Mouse (Mus musculus) hindbrain, embryonic 13.5 days (tissue): ENCODE results near the gene Slc12a9. TPM values are rescaled to one million over a fixed set of nuclear protein-coding genes. Genes with fewer than 3 reads are reported as not detected.
A peak's percentile ranks its signal among the peaks of the same experiment; 100 is the strongest.
"Not testable (repeated sequence)": the region's sequence is repeated elsewhere in the genome, so short reads cannot be mapped to it uniquely, and the experiment has no call there.

Source experiments
- ATAC-seq: fragments of 200-750 bp; cut with Nextera tagmentation; 2 replicates; pipeline ENCODE4 v1.8.0; 2017; ENCODE audit warnings: moderate TSS enrichment; ENCODE audit not compliant: low FRiP score
- H3K27ac ChIP-seq: fragments of 300-500 bp; sonication (generic); 2 replicates; pipeline ENCODE4 v1.5.1; 2015; ENCODE audit warnings: inconsistent platforms, mild to moderate bottlenecking, moderate library complexity
- H3K27me3 ChIP-seq: fragments of 300-500 bp; sonication (generic); 2 replicates; pipeline ENCODE4 v1.6.1; 2015; ENCODE audit warnings: mild to moderate bottlenecking, inconsistent platforms
- H3K36me3 ChIP-seq: fragments of 300-500 bp; sonication (generic); 2 replicates; pipeline ENCODE4 v1.6.1; 2015; ENCODE audit warnings: mild to moderate bottlenecking, inconsistent platforms
- H3K4me1 ChIP-seq: fragments of 300-500 bp; sonication (generic); replicated peaks from 2 replicates; pipeline ENCODE4 v1.6.1; 2015; ENCODE audit warnings: inconsistent platforms
- H3K4me2 ChIP-seq: fragments of 300-500 bp; sonication (generic); 2 replicates; pipeline ENCODE4 v1.6.1; 2015; ENCODE audit warnings: inconsistent platforms, mild to moderate bottlenecking, moderate library complexity
- H3K4me3 ChIP-seq: fragments of 300-500 bp; sonication (generic); 2 replicates; pipeline ENCODE4 v1.5.1; 2015; ENCODE audit warnings: mild to moderate bottlenecking, inconsistent platforms
- H3K9ac ChIP-seq: fragments of 300-500 bp; sonication (generic); 2 replicates; pipeline ENCODE4 v1.6.1; 2015; ENCODE audit warnings: mild to moderate bottlenecking, inconsistent platforms
- H3K9me3 ChIP-seq: fragments of 300-500 bp; sonication (generic); 2 replicates; pipeline ENCODE4 v1.6.1; 2016; ENCODE audit warnings: inconsistent platforms
- WGBS: fragments of 180-500 bp; shearing (Covaris S2); methylation state at CpG from one replicate; pipeline ENCODE4 v1.1.7; 2015; 5-methylcytosine and 5-hydroxymethylcytosine counted together
- polyA plus RNA-seq: library from polyadenylated mRNA; unstranded; fragments of >200 nt; fragmentation: Nextera tagmentation; extraction: Ambion mirVana; gene quantifications from 2 replicates; pipeline ENCODE4 v1.2.1, GENCODE M21; 2015

Gene Slc12a9
- polyA plus RNA-seq, 1 experiment from 2014 or later = 25.8 TPM

GRCm38 (mm10) chr5:137290677-137291076, 42.7 kb downstream of the Slc12a9 start:
- peaks cover 7% of the 10 kb centered on the region for H3K36me3 ChIP-seq
- H3K9me3 ChIP-seq = no peaks in the 10 kb centered on the region
- H3K4me3 ChIP-seq = 0 out of 2 replicates have a peak overlapping the region, but pooled peaks have one; percentile 5
- H3K4me1 ChIP-seq = peaks cover 69% of the 10 kb centered on the region
- ATAC-seq = no peak
- peak overlapping the region; percentile 89; the same call in 1 of the 2 replicates for H3K4me2 ChIP-seq
- H3K9ac ChIP-seq = peak overlapping the region; percentile 51; the same call in 1 of the 2 replicates
- WGBS = 27% methylated on average over 15 of the region's 15 CpGs
- peaks cover 47% of the 10 kb centered on the region for H3K27me3 ChIP-seq
- no peak overlapping the region for H3K27ac ChIP-seq

- Histone ChIP-seq H3K9ac (peak overlapping the region; percentile 68), H3K9me3 (no peaks in the 10 kb centered on the region), H3K4me2 (peak overlapping the region; percentile 89), H3K36me3 (no peaks in the 10 kb centered on the region; the same call in 1 of the 2 replicates), H3K4me1 (peaks cover 61% of the 10 kb centered on the region), H3K27me3 (peaks cover 47% of the 10 kb centered on the region), H3K27ac (no peak overlapping the region; the same call in 1 of the 2 replicates), H3K4me3 (peak overlapping the region; percentile 49)
- WGBS = 58% methylated on average over 13 of the region's 13 CpGs
- ATAC-seq = no peak
Measured at GRCm38 (mm10) chr5:137289591-137290365, 43.6 kb downstream of the Slc12a9 start.

- Histone ChIP-seq H3K9ac (peak overlapping the region; percentile 68), H3K4me1 (peaks cover 58% of the 10 kb centered on the region), H3K36me3 (no peaks in the 10 kb centered on the region), H3K4me2 (peak overlapping the region; percentile 89), H3K27me3 (peaks cover 47% of the 10 kb centered on the region), H3K4me3 (peak overlapping the region; percentile 49), H3K27ac (no peak overlapping the region), H3K9me3 (no peaks in the 10 kb centered on the region)
- no peak for ATAC-seq
- WGBS = 2% methylated on average over 25 of the region's 25 CpGs
Measured at GRCm38 (mm10) chr5:137288999-137289470, 44.4 kb downstream of the Slc12a9 start.

- Histone ChIP-seq H3K27ac (peak overlapping the region; percentile 78), H3K9ac (peak overlapping the region; percentile 81), H3K36me3 (no peaks in the 10 kb centered on the region), H3K9me3 (no peaks in the 10 kb centered on the region), H3K27me3 (peaks cover 47% of the 10 kb centered on the region), H3K4me1 (peaks cover 49% of the 10 kb centered on the region), H3K4me3 (peak overlapping the region; percentile 49), H3K4me2 (peak overlapping the region; percentile 89)
- 0 out of 2 replicates have a peak, but pooled peaks have one; percentile 31 for ATAC-seq
- 0% methylated on average over 44 of the region's 65 CpGs for WGBS
Measured at GRCm38 (mm10) chr5:137287953-137288743, 45.2 kb downstream of the Slc12a9 start.

- no peaks in the 10 kb centered on the region for H3K9me3 ChIP-seq
- H3K4me1 ChIP-seq = peaks cover 42% of the 10 kb centered on the region
- H3K4me2 ChIP-seq = peak within 1 kb of the TSS; percentile 89
- peak; percentile 78 for ATAC-seq
- H3K27me3 ChIP-seq = peaks cover 48% of the 10 kb centered on the region
- WGBS = under 1% methylated on average over 40 of the region's 40 CpGs
- no peaks in the 10 kb centered on the region for H3K36me3 ChIP-seq
- H3K9ac ChIP-seq = peak within 1 kb of the TSS; percentile 81
- peak within 1 kb of the TSS; percentile 78 for H3K27ac ChIP-seq
- H3K4me3 ChIP-seq = peak within 1 kb of the TSS; percentile 49
Measured at GRCm38 (mm10) chr5:137287032-137287952, 46.1 kb downstream of the Slc12a9 start, which contains the start of gene Ache. Ache (plus strand) TSS chr5:137287519.

GRCm38 (mm10) chr5:137286655-137287031, 46.8 kb downstream of the Slc12a9 start:
- Histone ChIP-seq H3K4me3 (peak overlapping the region; percentile 49), H3K36me3 (no peaks in the 10 kb centered on the region), H3K4me1 (peaks cover 42% of the 10 kb centered on the region), H3K9ac (peak overlapping the region; percentile 81), H3K27ac (peak overlapping the region; percentile 78; the same call in 1 of the 2 replicates), H3K4me2 (peak overlapping the region; percentile 89), H3K27me3 (peaks cover 41% of the 10 kb centered on the region), H3K9me3 (no peaks in the 10 kb centered on the region)
- peak; percentile 83 for ATAC-seq
- under 1% methylated on average over 14 of the region's 16 CpGs for WGBS

GRCm38 (mm10) chr5:137285986-137286385, 47.4 kb downstream of the Slc12a9 start:
- 57% methylated on average over 7 of the region's 7 CpGs for WGBS
- Histone ChIP-seq H3K9me3 (no peaks in the 10 kb centered on the region), H3K27me3 (peaks cover 35% of the 10 kb centered on the region), H3K27ac (no peak overlapping the region; the same call in 1 of the 2 replicates), H3K9ac (peak overlapping the region; percentile 81), H3K4me3 (no peak overlapping the region), H3K4me1 (peaks cover 42% of the 10 kb centered on the region), H3K36me3 (no peaks in the 10 kb centered on the region), H3K4me2 (peak overlapping the region; percentile 89)
- no peak for ATAC-seq

GRCm38 (mm10) chr5:137285045-137285444, 48.4 kb downstream of the Slc12a9 start:
- 61% methylated on average over 5 of the region's 5 CpGs for WGBS
- ATAC-seq = no peak
- H3K27me3 ChIP-seq = peaks cover 26% of the 10 kb centered on the region
- H3K4me3 ChIP-seq = no peak overlapping the region
- peaks cover 35% of the 10 kb centered on the region for H3K4me1 ChIP-seq
- H3K36me3 ChIP-seq = no peaks in the 10 kb centered on the region
- no peak overlapping the region for H3K27ac ChIP-seq
- no peak overlapping the region for H3K9ac ChIP-seq
- H3K9me3 ChIP-seq = no peaks in the 10 kb centered on the region
- no peak overlapping the region for H3K4me2 ChIP-seq

- H3K4me2 ChIP-seq, H3K9me3 ChIP-seq, ATAC-seq, H3K36me3 ChIP-seq, H3K9ac ChIP-seq, H3K4me3 ChIP-seq, H3K27ac ChIP-seq: not testable (repeated sequence)
- Histone ChIP-seq H3K4me1 (peaks cover 29% of the 10 kb centered on the region), H3K27me3 (peaks cover 20% of the 10 kb centered on the region)
- 88% methylated on average over 6 of the region's 6 CpGs for WGBS
Measured at GRCm38 (mm10) chr5:137284411-137284810, 49.0 kb downstream of the Slc12a9 start.

- no peak overlapping the region for H3K4me3 ChIP-seq
Measured at GRCm38 (mm10) chr5:137277360-137278342, 55.7 kb downstream of the Slc12a9 start.

More at GRCm38 (mm10) chr5:137277360-137278342, 55.7 kb downstream of the Slc12a9 start:
- WGBS = 51% methylated on average over 18 of the region's 18 CpGs
- H3K27ac ChIP-seq = no peak overlapping the region
- peaks cover 4% of the 10 kb centered on the region; the same call in 1 of the 2 replicates for H3K9me3 ChIP-seq
- no peaks in the 10 kb centered on the region for H3K36me3 ChIP-seq
- peak overlapping the region; percentile 23 for H3K4me2 ChIP-seq
- H3K4me1 ChIP-seq = peaks cover 4% of the 10 kb centered on the region
- ATAC-seq = no peak; the same call in 1 of the 2 replicates
- 0 out of 2 replicates have a peak, but pooled peaks cover under 1% of the 10 kb centered on the region for H3K27me3 ChIP-seq
- 0 out of 2 replicates have a peak overlapping the region, but pooled peaks have one; percentile 24 for H3K9ac ChIP-seq
